Mouse (Mus musculus) frontal cortex, postnatal 36 days (tissue): Measurements from ENCODE around the gene Tusc1.
A peak's percentile ranks its signal among the peaks of the same experiment; 100 is the strongest.

ENCODE experiments used
- DNase-seq, 2 experiments: peaks; one replicate each; pipeline ENCODE4 v3.0.0; 2022; ENCODE audit warnings: low spot score in 2 of 2

Gene Tusc1

GRCm38 (mm10) chr4:93335118-93336003, at the start of gene Tusc1:
TSS of gene Tusc1 (minus strand) at chr4:93335511.
- peak; percentile 69 to 74 for DNase-seq

- DNase-seq: peak in 1 of 2 experiments; percentile 2
Measured at GRCm38 (mm10) chr4:93352930-93353329, 17.6 kb upstream of the Tusc1 start.

DNA sequence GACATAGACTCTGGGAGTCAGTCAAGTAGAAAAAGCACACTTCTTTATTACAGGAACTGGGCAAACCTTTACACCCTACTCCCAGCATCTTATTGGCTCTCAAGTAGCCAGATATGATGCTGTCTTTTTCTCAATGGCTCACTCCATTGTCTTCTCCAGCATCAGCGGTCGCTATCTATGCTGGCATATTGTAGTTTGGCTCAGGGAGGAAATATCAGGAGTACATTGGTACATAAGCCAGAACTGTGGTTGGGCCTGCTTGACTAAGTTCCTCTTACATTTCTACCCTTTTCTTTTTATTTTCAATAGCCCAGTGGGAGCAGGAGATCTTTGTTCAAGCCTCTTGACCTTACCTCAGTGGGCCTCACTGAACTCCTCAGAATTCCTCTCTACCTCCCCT, 9.0 kb upstream of the Tusc1 start:
- DNase-seq: no peak

DNA sequence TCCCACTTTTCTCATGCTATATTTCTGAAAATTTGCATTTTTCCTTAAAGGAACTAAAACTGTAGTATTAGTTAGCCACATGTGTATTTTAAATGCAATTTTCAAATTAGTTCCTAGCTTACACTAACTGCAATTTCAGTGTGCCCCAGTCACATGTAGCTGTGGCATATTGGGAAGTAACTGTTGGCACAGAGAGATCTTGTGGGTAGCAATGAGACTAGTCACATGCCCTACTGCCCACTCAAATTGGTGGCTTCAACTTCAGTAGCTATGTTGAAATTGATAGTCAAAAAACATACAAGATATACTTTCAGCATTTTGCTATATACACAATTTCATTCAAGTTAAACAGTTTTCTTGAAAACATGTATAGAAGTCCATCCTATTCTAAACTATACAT, 6.3 kb upstream of the Tusc1 start:
- DNase-seq: no peak

DNA sequence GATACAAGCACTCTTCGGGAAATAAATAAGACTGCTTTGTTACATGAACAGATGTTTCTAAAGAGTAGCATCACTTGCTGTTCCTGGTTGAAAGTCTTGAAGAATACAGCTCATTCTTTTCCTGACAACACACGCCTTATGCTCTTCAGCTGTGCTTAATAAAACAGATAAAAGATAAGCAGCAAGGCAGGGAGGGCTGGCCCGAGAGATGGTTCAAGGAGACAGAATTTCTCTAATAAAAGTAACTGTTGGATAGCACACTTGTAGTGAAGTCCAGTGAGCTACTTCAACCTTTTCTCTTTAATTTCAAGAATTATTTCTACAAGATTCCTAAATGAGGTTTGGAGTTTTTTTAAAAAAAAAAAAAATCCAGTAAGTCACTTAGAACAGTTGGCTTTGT, 2.7 kb upstream of the Tusc1 start:
- no peak for DNase-seq

DNA sequence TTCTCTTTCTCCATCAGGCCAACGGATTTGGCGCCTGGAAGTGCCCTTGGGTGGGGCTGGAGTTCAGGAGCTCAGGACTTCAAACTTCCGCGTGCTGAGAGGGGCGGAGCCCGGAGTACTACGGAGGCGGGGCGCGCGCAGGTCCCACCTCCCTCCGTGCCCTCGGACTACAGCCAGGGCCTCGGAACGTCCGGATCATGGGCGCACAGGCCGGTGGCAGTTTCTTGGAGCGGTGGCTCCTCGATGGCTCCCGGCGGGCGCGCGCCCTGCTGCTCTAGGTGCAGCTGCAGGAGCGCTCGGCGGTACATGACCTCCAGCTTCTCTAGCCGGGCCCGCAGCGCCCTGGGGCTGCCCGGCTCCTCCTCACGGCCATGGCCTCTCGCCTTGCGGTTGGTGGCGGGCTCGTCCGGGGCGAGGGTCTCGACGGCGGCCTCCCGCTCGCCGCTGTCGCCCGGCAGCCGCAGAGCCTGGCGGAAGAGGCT, 634 bp downstream of the Tusc1 start:
- DNase-seq: peak; percentile 56 to 67

DNA sequence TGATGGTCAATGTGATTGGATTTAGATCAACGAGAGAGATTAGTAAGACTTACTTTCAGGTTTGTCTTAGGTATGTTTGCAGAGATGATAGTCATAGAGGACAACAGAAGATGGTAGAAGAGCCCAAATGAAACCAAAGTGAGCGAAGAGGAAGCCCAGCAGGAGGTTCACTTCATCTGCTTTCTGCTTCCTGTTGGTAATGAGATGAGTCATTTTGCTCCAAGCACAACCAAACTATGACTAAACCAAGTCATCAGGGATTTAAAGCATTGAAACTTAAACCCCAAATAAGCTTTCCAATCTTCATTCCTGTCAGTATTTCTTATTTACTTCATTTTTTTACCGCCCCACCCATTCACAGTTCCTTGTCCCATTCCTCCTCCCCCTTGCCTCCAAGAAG, 27.8 kb downstream of the Tusc1 start:
- DNase-seq: no peak

- no peak for DNase-seq
Measured at GRCm38 (mm10) chr4:93286065-93286464, 49.2 kb downstream of the Tusc1 start.
